Mouse (Mus musculus) megakaryocyte, embryonic 14.5 days (primary cell): ENCODE measurements around the gene Tmod4.

Source experiments
- FLI1 ChIP-seq: IDR thresholded peaks from 2 replicates; pipeline ENCODE4 v1.6.1; 2012; ENCODE audit warnings: low read length, inconsistent platforms, mixed read lengths
- GATA1 ChIP-seq: IDR thresholded peaks from 3 replicates; pipeline ENCODE4 v1.6.1; 2012; ENCODE audit warnings: mixed read lengths, low read length, inconsistent platforms, borderline replicate concordance

- no peak for TF ChIP-seq GATA1
- TF ChIP-seq FLI1: no peak
These were observed 12.1 kb downstream of the Tmod4 start for GRCm38 (mm10) chr3:95136336-95136735.
